Mouse (Mus musculus): ENCODE data around the gene BC004004. TPM values are rescaled to one million over a fixed set of nuclear protein-coding genes. Genes with fewer than 3 reads are reported as not detected.

Gene BC004004
- 23.4 and 29.6 TPM in 2 replicates for polyA plus RNA-seq (2012; rRNA removed)

DNA sequence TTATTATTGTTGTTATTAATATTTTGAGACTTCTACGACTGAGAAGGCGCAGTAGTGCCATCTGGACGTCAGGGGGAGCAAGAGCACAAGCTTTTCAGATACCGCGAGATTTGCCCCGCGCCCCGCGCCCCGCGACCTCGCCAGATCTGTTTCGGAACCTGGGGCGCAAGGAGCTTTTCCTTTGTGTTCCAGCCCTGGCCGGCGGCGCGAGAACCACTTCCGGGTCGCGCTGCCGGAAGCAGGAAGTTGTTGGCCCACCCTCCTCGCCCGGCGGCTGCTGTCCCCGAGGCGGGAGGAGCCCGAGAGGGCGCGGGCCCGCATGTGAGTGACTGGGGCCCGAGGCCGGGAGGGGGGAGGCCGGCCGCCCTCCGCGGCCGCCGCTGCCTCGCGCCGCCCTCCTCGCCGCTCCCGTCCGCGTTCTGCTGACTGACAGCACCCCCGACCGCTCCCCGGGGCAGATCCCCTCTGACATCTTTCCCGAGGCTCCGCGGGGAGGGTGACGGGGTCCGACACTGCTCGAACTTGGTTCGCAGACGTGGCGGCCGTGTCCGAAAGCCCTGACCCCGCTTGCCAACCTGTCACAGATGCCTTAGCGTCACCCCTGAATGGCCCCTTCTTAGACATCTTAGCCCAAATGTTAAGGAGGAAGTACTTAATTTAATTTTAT is at the start of gene BC004004:
TSS of gene BC004004 (plus strand) at position 107 of the 667 bp plus-strand sequence.

DNA sequence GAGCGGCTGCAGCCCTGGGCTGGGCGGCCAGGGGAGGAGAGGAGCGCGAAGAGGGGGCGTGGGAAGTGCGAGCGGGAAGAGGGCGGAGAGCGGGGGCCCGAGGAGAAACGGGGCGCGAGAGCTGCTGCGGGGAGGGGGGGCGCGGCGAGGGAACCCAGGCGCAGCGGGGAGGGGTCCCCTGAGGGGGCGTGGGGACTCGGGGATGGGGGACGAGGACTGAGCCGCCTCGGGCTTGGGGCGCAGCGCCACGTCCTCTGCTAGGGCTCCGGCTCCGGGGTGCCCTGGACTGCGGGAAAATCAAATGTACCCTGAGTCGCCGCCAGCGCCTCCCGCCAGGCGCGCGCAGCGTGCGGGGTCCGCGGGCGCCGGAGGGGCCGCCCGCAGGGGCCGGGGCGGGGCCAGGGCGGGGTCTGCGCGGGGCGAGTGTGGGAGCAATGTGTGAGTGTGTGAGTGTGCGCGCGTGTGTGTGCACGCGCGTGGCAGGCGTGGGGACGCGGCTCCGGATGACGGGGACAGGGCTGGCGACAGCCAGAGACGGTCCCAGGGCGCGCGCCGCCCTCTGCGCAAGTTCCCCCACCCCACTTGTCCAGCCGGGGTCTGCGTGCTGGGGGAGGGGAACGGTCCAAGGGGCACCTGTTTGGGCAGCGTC is 30.7 kb upstream of the BC004004 start, which contains the start of gene Cpne5:
TSS of gene Cpne5 (minus strand) at position 396 of the 649 bp plus-strand sequence.

DNA sequence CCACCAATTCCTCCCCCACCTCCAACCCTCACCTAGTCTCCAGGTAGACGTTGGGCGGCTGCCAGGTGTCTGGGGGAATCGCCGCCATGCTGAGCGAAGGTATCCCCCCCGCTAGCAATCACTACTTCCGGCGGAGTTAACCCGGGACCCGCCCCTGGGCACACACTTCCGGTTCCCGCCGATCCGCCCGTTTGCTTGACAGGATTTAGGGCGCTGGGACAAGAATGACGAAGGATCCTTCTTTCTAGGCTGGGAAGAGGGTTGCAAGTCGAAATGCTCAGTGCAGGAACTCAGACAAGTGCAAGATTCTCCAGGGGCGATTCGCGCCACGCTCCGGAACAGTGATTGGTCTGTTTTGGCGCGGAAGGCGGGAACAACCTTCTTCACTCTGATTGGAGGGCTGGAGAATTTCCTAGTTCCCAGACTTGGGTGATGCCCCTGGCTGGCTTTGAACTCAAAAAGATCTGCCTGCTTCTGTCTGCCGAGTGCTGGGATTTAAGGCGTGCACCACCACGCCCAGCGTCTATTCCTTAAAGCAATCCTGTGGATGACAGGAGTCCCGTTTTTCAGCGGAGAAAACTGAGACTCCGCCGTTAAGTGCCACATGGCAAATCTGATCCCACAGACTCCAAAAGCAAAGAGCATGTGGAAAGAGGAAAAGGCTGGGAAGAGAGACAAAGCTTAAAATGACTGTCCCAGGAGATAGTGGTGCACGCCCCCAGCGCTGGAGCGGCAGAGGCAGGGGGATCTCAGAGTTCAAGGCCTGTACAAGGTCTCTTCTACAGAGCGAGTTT is 4.6 kb upstream of the BC004004 start, which contains the start of gene Ppil1:
TSS of gene Ppil1 (minus strand) at position 347 of the 794 bp plus-strand sequence.

GRCm38 (mm10) chr17:29317380-29317779 is 48.8 kb downstream of the BC004004 start, which contains the start of gene Pi16:
Gene Pi16 (plus strand): TSS chr17:29317680.

GRCm38 (mm10) chr17:29347645-29348256 is 79.2 kb downstream of the BC004004 start, which contains the start of gene Mtch1:
Gene Mtch1 (minus strand): TSS chr17:29347934.

GRCm38 (mm10) chr17:29360761-29361221 is 92.2 kb downstream of the BC004004 start, which contains the start of gene Fgd2:
Gene Fgd2 (plus strand): TSS chr17:29360914.

Other genes with a start within 250 kb of the BC004004 start
- gene Srsf3, start 236.2 kb upstream of the BC004004 start, polyA plus RNA-seq (2012; rRNA removed) = 145 and 153 TPM in 2 replicates
- gene Cdkn1a, start 177.8 kb upstream of the BC004004 start, polyA plus RNA-seq (2012; rRNA removed) = 3.1 and 3.2 TPM in 2 replicates
- gene Rab44, start 154.6 kb upstream of the BC004004 start, polyA plus RNA-seq (2012; rRNA removed) = 13.2 and 16.3 TPM in 2 replicates
- gene Cpne5, start 30.6 kb upstream of the BC004004 start, polyA plus RNA-seq (2012; rRNA removed) = 0.09 and 0.12 TPM in 2 replicates
- gene Ppil1, start 4.6 kb upstream of the BC004004 start, polyA plus RNA-seq (2012; rRNA removed) = 47.6 and 52.1 TPM in 2 replicates
- gene Pi16, start 48.9 kb downstream of the BC004004 start, polyA plus RNA-seq (2012; rRNA removed) = 0.72 and 0.88 TPM in 2 replicates
- gene Mtch1, start 79.1 kb downstream of the BC004004 start, polyA plus RNA-seq (2012; rRNA removed) = 60.8 and 65.9 TPM in 2 replicates
- 6.7 and 8.7 TPM in 2 replicates for gene Fgd2, start 92.1 kb downstream of the BC004004 start, polyA plus RNA-seq (2012; rRNA removed)
- gene Pim1, start 222.0 kb downstream of the BC004004 start, polyA plus RNA-seq (2012; rRNA removed) = 49.9 and 62.4 TPM in 2 replicates